Mouse (Mus musculus) liver, adult 2 months (tissue): Measurements from ENCODE around the gene Chchd1. TPM values are rescaled to one million over a fixed set of nuclear protein-coding genes. Genes with fewer than 3 reads are reported as not detected.
A peak's percentile ranks its signal among the peaks of the same experiment; 100 is the strongest.

Experiments
- DNase-seq: peaks from one replicate; pipeline ENCODE4 v3.0.0-alpha.2; 2011; ENCODE audit warnings: low read depth, low spot score; ENCODE audit errors: extremely low read depth
- H3K27ac ChIP-seq: fragments of 200-500 bp; replicated peaks from 2 replicates; pipeline ENCODE4 v1.5.1; 2012; ENCODE audit warnings: low read depth, mild to moderate bottlenecking, control low read depth, inconsistent platforms, low read length; ENCODE audit not compliant: insufficient read depth
- H3K27me3 ChIP-seq: fragments of 200-500 bp; 2 replicates; pipeline ENCODE4 v1.6.1; 2012; ENCODE audit warnings: mild to moderate bottlenecking, moderate library complexity, low read length, inconsistent platforms; ENCODE audit not compliant: control insufficient read depth, insufficient read depth
- H3K36me3 ChIP-seq: fragments of 200-500 bp; 2 replicates; pipeline ENCODE4 v1.6.1; 2012; ENCODE audit warnings: low read length, inconsistent platforms; ENCODE audit not compliant: control insufficient read depth, insufficient read depth
- H3K4me1 ChIP-seq: fragments of 200-500 bp; 2 replicates; pipeline ENCODE4 v1.6.1; 2011; ENCODE audit warnings: low read length; ENCODE audit not compliant: control insufficient read depth, insufficient read depth
- H3K4me3 ChIP-seq: fragments of 200-500 bp; 2 replicates; pipeline ENCODE4 v1.5.1; 2011; ENCODE audit warnings: low read depth, mild to moderate bottlenecking, control low read depth, low read length, moderate library complexity; ENCODE audit not compliant: insufficient read depth
- H3K79me2 ChIP-seq: fragments of 200-500 bp; 2 replicates; pipeline ENCODE4 v1.6.1; 2012; ENCODE audit warnings: inconsistent platforms, mild to moderate bottlenecking, low read length, moderate library complexity; ENCODE audit not compliant: control insufficient read depth, insufficient read depth
- H3K9ac ChIP-seq: fragments of 200-500 bp; 2 replicates; pipeline ENCODE4 v1.6.1; 2012; ENCODE audit warnings: low read depth, mild to moderate bottlenecking, control low read depth, inconsistent platforms, low read length
- CTCF ChIP-seq: fragments of 200-500 bp; IDR thresholded peaks from 2 replicates; pipeline ENCODE4 v1.5.1; 2011; ENCODE audit warnings: low read depth, low read length, control low read depth
- POLR2A ChIP-seq: fragments of 200-500 bp; IDR thresholded peaks from 2 replicates; pipeline ENCODE4 v1.6.1; 2011; ENCODE audit warnings: low read length, control low read depth; ENCODE audit not compliant: insufficient read depth; ENCODE audit errors: extremely low read depth
- WGBS: fragments of 180-500 bp; shearing (Covaris S2); methylation state at CpG from one replicate; pipeline ENCODE4 v1.1.7; 2018; 5-methylcytosine and 5-hydroxymethylcytosine counted together
- polyA plus RNA-seq: library from polyadenylated mRNA; depleted of rRNA; stranded (reverse); fragments of >200 nt; gene quantifications from 2 replicates; pipeline ENCODE4 v1.2.3, GENCODE M21; 2012
- total RNA-seq: library from RNA; depleted of rRNA; stranded (reverse); fragments of >200 nt; gene quantifications from 2 replicates; pipeline ENCODE4 v1.2.3, GENCODE M21; 2014

Chchd1 gene
- total and polyA plus RNA-seq, 2 experiments: 23.8 to 112 TPM

- Histone ChIP-seq H3K4me3 (no peak overlapping the region), H3K79me2 (peaks cover 16% of the 10 kb centered on the region; the same call in 1 of the 2 replicates), H3K9ac (no peak overlapping the region), H3K4me1 (no peaks in the 10 kb centered on the region), H3K36me3 (peaks cover 70% of the 10 kb centered on the region), H3K27ac (no peak overlapping the region), H3K27me3 (no peaks in the 10 kb centered on the region)
- DNase-seq: no peak
- TF ChIP-seq POLR2A: no peak
- no peak for TF ChIP-seq CTCF
- WGBS: 96% methylated on average over 6 of the region's 6 CpGs
Observed at GRCm38 (mm10) chr14:20691772-20692171, 11.0 kb upstream of the Chchd1 start.

- Histone ChIP-seq H3K9ac (no peak overlapping the region), H3K79me2 (peaks cover 19% of the 10 kb centered on the region; the same call in 1 of the 2 replicates), H3K27me3 (no peaks in the 10 kb centered on the region), H3K4me1 (no peaks in the 10 kb centered on the region; the same call in 1 of the 2 replicates), H3K4me3 (no peak overlapping the region), H3K36me3 (peaks cover 58% of the 10 kb centered on the region), H3K27ac (peak overlapping the region; percentile 19)
- DNase-seq: no peak
- WGBS: 85% methylated on average over 10 of the region's 10 CpGs
- TF ChIP-seq POLR2A (no peak), CTCF (no peak)
Observed at GRCm38 (mm10) chr14:20693589-20694101, 9.2 kb upstream of the Chchd1 start.

GRCm38 (mm10) chr14:20694185-20694883 lies 8.5 kb upstream of the Chchd1 start:
- peak overlapping the region; percentile 69 for H3K4me3 ChIP-seq
- 72% methylated on average over 13 of the region's 13 CpGs for WGBS
- no peak overlapping the region; the same call in 1 of the 2 replicates for H3K27ac ChIP-seq
- peaks cover 57% of the 10 kb centered on the region for H3K36me3 ChIP-seq
- peaks cover 19% of the 10 kb centered on the region; the same call in 1 of the 2 replicates for H3K79me2 ChIP-seq
- H3K4me1 ChIP-seq: no peaks in the 10 kb centered on the region; the same call in 1 of the 2 replicates
- DNase-seq: no peak
- H3K27me3 ChIP-seq: no peaks in the 10 kb centered on the region
- TF ChIP-seq POLR2A: no peak
- TF ChIP-seq CTCF: no peak
- no peak overlapping the region for H3K9ac ChIP-seq

- peaks cover 17% of the 10 kb centered on the region; the same call in 1 of the 2 replicates for H3K79me2 ChIP-seq
- peak within 1 kb of the TSS; percentile 69 for H3K4me3 ChIP-seq
- DNase-seq: no peak
- H3K27ac ChIP-seq: peak within 1 kb of the TSS; percentile 67
- H3K36me3 ChIP-seq: peaks cover 49% of the 10 kb centered on the region
- peak within 1 kb of the TSS; percentile 78 for H3K9ac ChIP-seq
- no peaks in the 10 kb centered on the region; the same call in none of the 2 replicates for H3K4me1 ChIP-seq
- WGBS: 59% methylated on average over 111 of the region's 111 CpGs
- no peaks in the 10 kb centered on the region for H3K27me3 ChIP-seq
- TF ChIP-seq POLR2A (peak; percentile 43; the same call in 1 of the 2 replicates), CTCF (no peak)
Observed at GRCm38 (mm10) chr14:20694884-20695760, 7.7 kb upstream of the Chchd1 start, which contains the start of gene Fut11. Gene Fut11 (plus strand): TSS chr14:20694968.

GRCm38 (mm10) chr14:20695761-20696520 lies 6.9 kb upstream of the Chchd1 start:
- Histone ChIP-seq H3K4me1 (peaks cover 2% of the 10 kb centered on the region), H3K27ac (no peak overlapping the region), H3K9ac (peak overlapping the region; percentile 23; the same call in 1 of the 2 replicates), H3K36me3 (peaks cover 44% of the 10 kb centered on the region), H3K4me3 (peak overlapping the region; percentile 69), H3K79me2 (peaks cover 22% of the 10 kb centered on the region; the same call in 1 of the 2 replicates), H3K27me3 (no peaks in the 10 kb centered on the region)
- TF ChIP-seq POLR2A (no peak), CTCF (no peak)
- no peak for DNase-seq
- WGBS: 66% methylated on average over 27 of the region's 27 CpGs
